Mouse (Mus musculus): ENCODE measurements around the gene Dnm3. TPM values are rescaled to one million over a fixed set of nuclear protein-coding genes. Genes with fewer than 3 reads are reported as not detected.

Gene Dnm3
- polyA plus RNA-seq, 1 experiment from 2014 or later, result 18.7 TPM

DNA sequence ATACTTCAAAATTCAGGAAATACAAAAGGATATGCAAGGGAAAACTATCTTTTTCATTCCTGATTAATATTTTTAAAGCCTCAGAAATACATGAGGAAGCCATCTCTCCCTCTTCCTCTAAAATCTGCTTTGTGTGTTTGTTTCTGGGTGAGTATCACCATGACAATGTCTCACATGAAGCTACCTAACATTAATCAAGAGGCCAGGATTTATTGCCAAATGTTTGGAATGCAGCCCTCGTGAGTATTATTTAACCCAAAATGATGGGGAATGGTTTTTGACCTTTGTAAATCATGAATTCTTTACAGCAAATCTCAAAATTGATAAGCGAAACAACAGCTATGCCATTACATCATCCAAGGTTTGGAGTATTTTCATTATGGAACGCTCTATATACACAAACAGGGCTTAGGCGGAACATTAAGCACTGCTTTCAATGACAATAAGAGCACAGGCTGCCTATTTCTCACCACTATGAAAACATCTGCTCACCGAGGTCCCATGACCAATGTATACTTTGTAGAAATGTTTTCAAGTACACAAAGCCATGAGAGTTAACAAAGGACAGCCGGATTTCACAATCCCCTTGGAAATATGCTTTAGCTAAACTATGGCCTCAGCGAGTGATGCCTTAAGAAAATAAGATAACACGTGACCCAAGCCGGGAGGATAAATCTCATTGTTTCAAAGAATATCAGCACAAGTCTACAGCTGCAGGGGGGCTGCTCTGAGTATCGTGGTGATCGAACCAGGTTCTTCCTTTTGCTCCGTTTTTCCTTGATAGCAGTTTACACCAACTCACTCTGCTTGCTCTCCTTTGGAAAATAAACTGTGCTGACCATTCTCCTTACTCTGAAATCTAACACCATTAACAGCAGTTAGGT, 275.1 kb downstream of the Dnm3 start:
- no peaks in the 10 kb centered on the region for H3K36me3 ChIP-seq
- no peak overlapping the region for H3K4me2 ChIP-seq
- H3K9ac ChIP-seq (replicated peaks), result no peak overlapping the region
- H3K9me3 ChIP-seq, result no peaks in the 10 kb centered on the region
- WGBS, result 58% methylated on average over 12 of the region's 12 CpGs
- peaks cover 30% of the 10 kb centered on the region for H3K4me1 ChIP-seq (replicated peaks)
- H3K4me3 ChIP-seq (replicated peaks), result no peak overlapping the region
- no peaks in the 10 kb centered on the region for H3K27me3 ChIP-seq
- ATAC-seq (ENCODE audit: insufficient number of reproducible peaks, insufficient read depth, low FRiP score, low TSS enrichment, low read depth), result no peak
- peak overlapping the region; percentile 68 for H3K27ac ChIP-seq

DNA sequence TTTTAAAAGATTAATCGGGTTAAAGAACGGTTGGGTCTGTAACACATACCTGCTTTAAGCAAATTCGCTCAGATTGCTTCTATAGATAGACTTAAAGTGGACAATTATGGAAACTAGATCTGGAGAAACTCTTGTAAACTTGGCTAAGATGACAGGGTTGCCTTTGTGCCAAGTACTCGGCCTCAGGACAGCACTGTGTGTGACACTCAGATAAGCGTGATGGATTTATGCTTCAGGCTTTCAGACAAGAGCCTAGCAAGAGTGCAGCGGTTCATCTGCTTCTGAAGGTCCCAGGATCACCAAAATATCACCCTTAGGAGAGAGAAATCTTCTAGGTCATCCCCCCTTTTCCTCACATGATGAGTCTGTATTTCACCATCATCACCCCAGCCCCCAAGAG, 277.4 kb downstream of the Dnm3 start:
- no peak overlapping the region for H3K4me3 ChIP-seq (replicated peaks)
- H3K4me2 ChIP-seq, result no peak overlapping the region
- WGBS, result 84% methylated on average over 6 of the region's 6 CpGs
- peaks cover 36% of the 10 kb centered on the region for H3K4me1 ChIP-seq (replicated peaks)
- H3K9me3 ChIP-seq, result no peaks in the 10 kb centered on the region
- H3K27ac ChIP-seq, result peak overlapping the region; percentile 56; the same call in 1 of the 2 replicates
- no peaks in the 10 kb centered on the region for H3K27me3 ChIP-seq
- no peak overlapping the region for H3K9ac ChIP-seq (replicated peaks)
- no peak for ATAC-seq (ENCODE audit: insufficient number of reproducible peaks, insufficient read depth, low FRiP score, low TSS enrichment, low read depth)
- no peaks in the 10 kb centered on the region for H3K36me3 ChIP-seq

DNA sequence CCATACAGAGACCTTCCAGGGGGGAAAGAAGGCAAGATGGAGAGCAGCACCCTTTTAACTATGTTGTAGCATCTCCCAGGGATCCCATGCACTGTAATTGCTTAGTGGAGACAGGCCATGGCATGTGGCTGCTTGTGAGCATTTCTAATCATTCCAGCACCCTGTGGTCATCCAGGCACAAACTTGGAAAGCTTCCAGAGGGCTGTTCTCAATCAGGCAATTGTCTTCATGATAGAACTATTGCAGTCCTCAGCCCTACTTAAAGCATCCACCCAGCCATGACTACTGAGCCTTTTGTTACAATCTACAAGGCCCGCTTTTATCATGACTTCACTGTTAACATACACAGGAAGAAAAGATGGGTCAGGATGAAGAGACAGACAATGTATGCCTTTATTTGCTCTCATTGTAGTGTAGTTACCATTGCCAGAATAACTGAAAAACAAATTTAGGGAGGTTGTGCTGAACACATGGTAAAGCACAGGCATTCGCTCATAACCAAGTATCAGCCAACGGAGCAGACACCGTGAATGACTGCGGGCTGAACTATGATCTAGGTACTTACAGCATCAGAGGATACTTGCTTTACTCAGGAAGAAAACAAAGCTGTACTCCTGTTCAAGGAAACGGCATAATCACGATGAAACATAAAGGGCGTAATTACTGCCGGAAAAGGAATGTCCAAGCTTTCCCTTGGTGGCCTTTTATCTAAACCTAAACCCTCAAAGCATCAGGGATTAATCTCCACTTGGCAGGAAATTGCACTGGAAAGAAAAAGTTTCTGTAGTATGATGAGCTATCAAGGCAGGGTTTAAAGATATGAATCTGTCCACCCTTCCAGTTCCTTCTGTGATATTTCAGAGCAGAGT, 280.8 kb downstream of the Dnm3 start:
- peaks cover 21% of the 10 kb centered on the region for H3K4me1 ChIP-seq (replicated peaks)
- no peaks in the 10 kb centered on the region for H3K36me3 ChIP-seq
- H3K4me3 ChIP-seq (replicated peaks), result no peak overlapping the region
- ATAC-seq (ENCODE audit: insufficient number of reproducible peaks, insufficient read depth, low FRiP score, low TSS enrichment, low read depth), result no peak
- no peaks in the 10 kb centered on the region for H3K9me3 ChIP-seq
- H3K9ac ChIP-seq (replicated peaks), result no peak overlapping the region
- no peak overlapping the region for H3K4me2 ChIP-seq
- WGBS, result 70% methylated on average over 9 of the region's 9 CpGs
- H3K27ac ChIP-seq, result peak overlapping the region; percentile 64
- H3K27me3 ChIP-seq, result no peaks in the 10 kb centered on the region

DNA sequence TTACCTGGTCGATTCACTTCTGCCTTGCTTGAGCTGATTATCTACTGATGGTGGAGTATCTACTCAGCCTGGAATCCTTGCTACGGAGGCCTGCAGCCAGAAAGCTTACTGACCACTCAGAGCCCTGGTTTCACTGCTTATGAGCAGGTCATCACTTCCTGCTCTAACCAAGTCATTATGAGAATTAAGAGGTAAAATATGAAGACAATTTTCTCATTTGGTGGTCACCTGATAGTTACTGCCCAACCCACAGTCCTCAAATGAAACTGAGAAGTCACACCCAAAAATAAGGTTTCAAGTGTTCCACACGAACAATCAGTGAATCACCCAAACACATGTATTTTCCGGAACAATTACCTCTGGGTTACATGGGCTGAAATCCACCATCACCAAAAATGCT, 289.1 kb downstream of the Dnm3 start:
- Histone ChIP-seq H3K9me3 (no peaks in the 10 kb centered on the region), H3K27ac (peak overlapping the region; percentile 97), H3K4me2 (no peak overlapping the region), H3K27me3 (no peaks in the 10 kb centered on the region), H3K36me3 (no peaks in the 10 kb centered on the region), H3K4me3 (replicated peaks) (no peak overlapping the region), H3K9ac (replicated peaks) (no peak overlapping the region), H3K4me1 (replicated peaks) (peaks cover 52% of the 10 kb centered on the region)
- 89% methylated on average over 4 of the region's 4 CpGs for WGBS
- ATAC-seq (ENCODE audit: insufficient number of reproducible peaks, insufficient read depth, low FRiP score, low TSS enrichment, low read depth), result no peak

DNA sequence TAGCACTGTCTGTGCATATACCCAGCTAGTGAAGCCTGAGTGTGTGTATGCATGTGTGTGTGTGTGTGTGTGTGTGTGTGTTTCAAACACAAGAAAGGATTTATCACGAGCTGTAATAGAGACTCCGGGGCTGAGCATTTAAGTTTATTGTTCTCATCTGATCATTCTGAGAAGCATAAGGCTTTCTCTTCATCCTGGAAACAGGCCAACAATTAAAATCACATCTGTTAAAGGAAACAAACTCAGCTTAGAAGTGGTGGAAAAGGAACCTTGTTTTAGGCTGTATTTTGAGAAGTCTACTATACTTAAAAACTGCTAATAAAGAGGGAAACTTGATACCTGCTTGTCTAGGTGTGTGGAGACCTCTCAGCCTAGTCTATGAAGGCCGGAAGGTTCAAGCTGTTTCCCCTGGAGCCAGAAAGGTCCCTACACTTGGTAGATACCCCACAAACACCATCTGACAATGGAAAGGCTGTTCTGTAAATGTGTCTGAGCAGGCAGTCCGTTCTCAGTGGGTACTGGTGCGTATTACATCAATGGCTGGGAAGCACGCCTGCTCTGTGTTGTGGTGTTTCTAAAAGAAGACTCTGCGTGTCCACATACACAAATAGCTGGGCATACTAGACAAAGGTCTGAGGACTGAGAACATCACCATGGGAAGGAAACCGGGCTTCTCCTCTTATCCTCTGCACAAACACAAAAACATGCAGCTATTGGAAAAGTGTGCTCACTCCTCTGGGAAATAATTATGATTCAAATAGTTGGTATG, 290.3 kb downstream of the Dnm3 start:
- 24% methylated on average over 8 of the region's 8 CpGs for WGBS
- peak overlapping the region; percentile 42 for H3K4me2 ChIP-seq
- peak; percentile 81 for ATAC-seq (ENCODE audit: insufficient number of reproducible peaks, insufficient read depth, low FRiP score, low TSS enrichment, low read depth)
- peaks cover 61% of the 10 kb centered on the region for H3K4me1 ChIP-seq (replicated peaks)
- H3K9me3 ChIP-seq, result no peaks in the 10 kb centered on the region
- H3K4me3 ChIP-seq (replicated peaks), result 0 out of 2 replicates have a peak overlapping the region, but pooled peaks have one; percentile 2
- H3K27ac ChIP-seq, result peak overlapping the region; percentile 97
- no peaks in the 10 kb centered on the region for H3K36me3 ChIP-seq
- peak overlapping the region; percentile 34; the same call in 1 of the 2 replicates for H3K9ac ChIP-seq (replicated peaks)
- no peaks in the 10 kb centered on the region for H3K27me3 ChIP-seq

GRCm38 (mm10) chr1:162186470-162187351, 291.1 kb downstream of the Dnm3 start:
- Histone ChIP-seq H3K9me3 (no peaks in the 10 kb centered on the region), H3K9ac (replicated peaks) (peak overlapping the region; percentile 34; the same call in 1 of the 2 replicates), H3K4me3 (replicated peaks) (no peak overlapping the region), H3K27ac (peak overlapping the region; percentile 97), H3K4me2 (peak overlapping the region; percentile 42), H3K36me3 (no peaks in the 10 kb centered on the region), H3K27me3 (no peaks in the 10 kb centered on the region), H3K4me1 (replicated peaks) (peaks cover 64% of the 10 kb centered on the region)
- peak; percentile 73 for ATAC-seq (ENCODE audit: insufficient number of reproducible peaks, insufficient read depth, low FRiP score, low TSS enrichment, low read depth)
- 14% methylated on average over 7 of the region's 7 CpGs for WGBS

- no peaks in the 10 kb centered on the region for H3K36me3 ChIP-seq
- H3K4me2 ChIP-seq, result 0 out of 2 replicates have a peak overlapping the region, but pooled peaks have one; percentile 1
- no peaks in the 10 kb centered on the region for H3K27me3 ChIP-seq
- H3K4me1 ChIP-seq (replicated peaks), result peaks cover 81% of the 10 kb centered on the region
- H3K27ac ChIP-seq, result peak overlapping the region; percentile 96
- WGBS, result 24% methylated on average over 14 of the region's 14 CpGs
- no peak overlapping the region for H3K9ac ChIP-seq (replicated peaks)
- H3K4me3 ChIP-seq (replicated peaks), result no peak overlapping the region
- H3K9me3 ChIP-seq, result no peaks in the 10 kb centered on the region
- ATAC-seq (ENCODE audit: insufficient number of reproducible peaks, insufficient read depth, low FRiP score, low TSS enrichment, low read depth), result peak; percentile 57; the same call in 1 of the 2 replicates
Observed at GRCm38 (mm10) chr1:162184003-162184748, 293.7 kb downstream of the Dnm3 start.

GRCm38 (mm10) chr1:162183438-162183837, 294.4 kb downstream of the Dnm3 start:
- H3K27ac ChIP-seq, result peak overlapping the region; percentile 96
- no peaks in the 10 kb centered on the region for H3K9me3 ChIP-seq
- no peaks in the 10 kb centered on the region for H3K27me3 ChIP-seq
- H3K4me2 ChIP-seq, result no peak overlapping the region
- 0 out of 2 replicates have a peak overlapping the region, but pooled peaks have one; percentile 9 for H3K9ac ChIP-seq (replicated peaks)
- no peaks in the 10 kb centered on the region for H3K36me3 ChIP-seq
- WGBS, result 30% methylated on average over 3 of the region's 3 CpGs
- no peak for ATAC-seq (ENCODE audit: insufficient number of reproducible peaks, insufficient read depth, low FRiP score, low TSS enrichment, low read depth)
- no peak overlapping the region for H3K4me3 ChIP-seq (replicated peaks)
- H3K4me1 ChIP-seq (replicated peaks), result peaks cover 77% of the 10 kb centered on the region

GRCm38 (mm10) chr1:162181187-162181975, 296.5 kb downstream of the Dnm3 start:
- WGBS, result 79% methylated on average over 7 of the region's 7 CpGs
- no peak overlapping the region for H3K9ac ChIP-seq (replicated peaks)
- no peak for ATAC-seq (ENCODE audit: insufficient number of reproducible peaks, insufficient read depth, low FRiP score, low TSS enrichment, low read depth)

More at GRCm38 (mm10) chr1:162181187-162181975, 296.5 kb downstream of the Dnm3 start:
- H3K27me3 ChIP-seq, result no peaks in the 10 kb centered on the region
- no peak overlapping the region for H3K4me2 ChIP-seq
- no peaks in the 10 kb centered on the region for H3K9me3 ChIP-seq
- peaks cover 56% of the 10 kb centered on the region for H3K4me1 ChIP-seq (replicated peaks)
- H3K27ac ChIP-seq, result peak overlapping the region; percentile 69
- H3K4me3 ChIP-seq (replicated peaks), result no peak overlapping the region
- no peaks in the 10 kb centered on the region for H3K36me3 ChIP-seq
